Mouse (Mus musculus): ENCODE data around the gene Grik3. TPM values are rescaled to one million over a fixed set of nuclear protein-coding genes. Genes with fewer than 3 reads are reported as not detected.

Grik3 gene
- total RNA-seq (2021) = under 1 TPM; 0.05 to 0.08 TPM
- long read RNA-seq, experiment 1 = 0 reads
- long read RNA-seq, experiment 2, partial matches to known transcripts = 0 of 1 reads
- long read RNA-seq, experiment 2, other reads (novel, unspliced or antisense) = 1 of 1 reads

GRCm38 (mm10) chr4:125490661-125491504 is at the start of gene Grik3:
Gene Grik3 (plus strand): TSS chr4:125490700.
- peak within 1 kb of the TSS; percentile 42 for H3K4me3 ChIP-seq
- intact Hi-C loops (cut with DNase I) = no loop called here
- no peak for TF ChIP-seq CTCF (IDR thresholded peaks at IDR 0.05)
- DNase-seq = no peak
- no peak within 1 kb of the TSS for H3K27ac ChIP-seq

- TF ChIP-seq CTCF (IDR thresholded peaks at IDR 0.05) = no peak
- Histone ChIP-seq H3K27ac (no peak overlapping the region), H3K4me3 (no peak overlapping the region)
- intact Hi-C loops (cut with DNase I) = no loop called here
- no peak for DNase-seq
These were observed 48.7 kb upstream of the Grik3 start for GRCm38 (mm10) chr4:125441821-125442220.

- no peak for DNase-seq
- intact Hi-C loops (cut with DNase I) = no loop called here
These were observed 46.1 kb upstream of the Grik3 start for GRCm38 (mm10) chr4:125444366-125444765.

GRCm38 (mm10) chr4:125450602-125451321 is 39.7 kb upstream of the Grik3 start:
- intact Hi-C loops (cut with DNase I) = no loop called here
- no peak overlapping the region for H3K4me3 ChIP-seq
- no peak for DNase-seq
- no peak overlapping the region for H3K27ac ChIP-seq
- no peak for TF ChIP-seq CTCF (IDR thresholded peaks at IDR 0.05)

More at GRCm38 (mm10) chr4:125444366-125444765, 46.1 kb upstream of the Grik3 start:
- TF ChIP-seq CTCF (IDR thresholded peaks at IDR 0.05) = no peak
- Histone ChIP-seq H3K4me3 (no peak overlapping the region), H3K27ac (no peak overlapping the region)

- intact Hi-C loops (cut with DNase I) = no loop called here
- Histone ChIP-seq H3K27ac (no peak overlapping the region), H3K4me3 (no peak overlapping the region)
- no peak for DNase-seq
- TF ChIP-seq CTCF (IDR thresholded peaks at IDR 0.05) = no peak
These were observed 38.7 kb upstream of the Grik3 start for GRCm38 (mm10) chr4:125451821-125452220.

GRCm38 (mm10) chr4:125456506-125456905 is 34.0 kb upstream of the Grik3 start:
- intact Hi-C loops (cut with DNase I) = no loop called here
- TF ChIP-seq CTCF (IDR thresholded peaks at IDR 0.05) = no peak
- H3K27ac ChIP-seq = no peak overlapping the region
- DNase-seq = no peak
- no peak overlapping the region for H3K4me3 ChIP-seq

- DNase-seq = no peak
- TF ChIP-seq CTCF (IDR thresholded peaks at IDR 0.05) = no peak
- H3K27ac ChIP-seq = no peak overlapping the region
- no peak overlapping the region for H3K4me3 ChIP-seq
- intact Hi-C loops (cut with DNase I) = no loop called here
These were observed 33.1 kb upstream of the Grik3 start for GRCm38 (mm10) chr4:125457152-125458093.

GRCm38 (mm10) chr4:125459791-125460190 is 30.7 kb upstream of the Grik3 start:
- intact Hi-C loops (cut with DNase I) = no loop called here
- H3K4me3 ChIP-seq = no peak overlapping the region
- TF ChIP-seq CTCF (IDR thresholded peaks at IDR 0.05) = no peak

GRCm38 (mm10) chr4:125469711-125470372 is 20.7 kb upstream of the Grik3 start:
- intact Hi-C loops (cut with DNase I) = no loop called here
- DNase-seq = no peak
- Histone ChIP-seq H3K27ac (no peak overlapping the region), H3K4me3 (no peak overlapping the region)
- TF ChIP-seq CTCF (IDR thresholded peaks at IDR 0.05) = no peak

More at GRCm38 (mm10) chr4:125459791-125460190, 30.7 kb upstream of the Grik3 start:
- H3K27ac ChIP-seq = no peak overlapping the region
- no peak for DNase-seq

GRCm38 (mm10) chr4:125474903-125475302 is 15.6 kb upstream of the Grik3 start:
- intact Hi-C loops (cut with DNase I) = no loop called here
- no peak overlapping the region for H3K4me3 ChIP-seq
- no peak for DNase-seq
- H3K27ac ChIP-seq = no peak overlapping the region
- TF ChIP-seq CTCF (IDR thresholded peaks at IDR 0.05) = no peak

GRCm38 (mm10) chr4:125478071-125478470 is 12.4 kb upstream of the Grik3 start:
- intact Hi-C loops (cut with DNase I) = no loop called here
- H3K27ac ChIP-seq = no peak overlapping the region
- DNase-seq = no peak
- no peak for TF ChIP-seq CTCF (IDR thresholded peaks at IDR 0.05)
- no peak overlapping the region for H3K4me3 ChIP-seq

- Histone ChIP-seq H3K4me3 (no peak overlapping the region), H3K27ac (no peak overlapping the region)
- no peak for TF ChIP-seq CTCF (IDR thresholded peaks at IDR 0.05)
- intact Hi-C loops (cut with DNase I) = no loop called here
- no peak for DNase-seq
These were observed 9.2 kb upstream of the Grik3 start for GRCm38 (mm10) chr4:125481256-125481655.
